Mouse (Mus musculus) liver, adult 2 months (tissue): ENCODE data around the gene Glt6d1. TPM values are rescaled to one million over a fixed set of nuclear protein-coding genes. Genes with fewer than 3 reads are reported as not detected.

Source experiments
- DNase-seq: peaks from one replicate; pipeline ENCODE4 v3.0.0-alpha.2; 2011; ENCODE audit warnings: low read depth, low spot score; ENCODE audit errors: extremely low read depth
- H3K27ac ChIP-seq: fragments of 200-500 bp; replicated peaks from 2 replicates; pipeline ENCODE4 v1.5.1; 2012; ENCODE audit warnings: low read depth, mild to moderate bottlenecking, control low read depth, inconsistent platforms, low read length; ENCODE audit not compliant: insufficient read depth
- H3K27me3 ChIP-seq: fragments of 200-500 bp; 2 replicates; pipeline ENCODE4 v1.6.1; 2012; ENCODE audit warnings: mild to moderate bottlenecking, moderate library complexity, low read length, inconsistent platforms; ENCODE audit not compliant: control insufficient read depth, insufficient read depth
- H3K36me3 ChIP-seq: fragments of 200-500 bp; 2 replicates; pipeline ENCODE4 v1.6.1; 2012; ENCODE audit warnings: low read length, inconsistent platforms; ENCODE audit not compliant: control insufficient read depth, insufficient read depth
- H3K4me1 ChIP-seq: fragments of 200-500 bp; 2 replicates; pipeline ENCODE4 v1.6.1; 2011; ENCODE audit warnings: low read length; ENCODE audit not compliant: control insufficient read depth, insufficient read depth
- H3K4me3 ChIP-seq: fragments of 200-500 bp; 2 replicates; pipeline ENCODE4 v1.5.1; 2011; ENCODE audit warnings: low read depth, mild to moderate bottlenecking, control low read depth, low read length, moderate library complexity; ENCODE audit not compliant: insufficient read depth
- H3K79me2 ChIP-seq: fragments of 200-500 bp; 2 replicates; pipeline ENCODE4 v1.6.1; 2012; ENCODE audit warnings: inconsistent platforms, mild to moderate bottlenecking, low read length, moderate library complexity; ENCODE audit not compliant: control insufficient read depth, insufficient read depth
- H3K9ac ChIP-seq: fragments of 200-500 bp; 2 replicates; pipeline ENCODE4 v1.6.1; 2012; ENCODE audit warnings: low read depth, mild to moderate bottlenecking, control low read depth, inconsistent platforms, low read length
- CTCF ChIP-seq: fragments of 200-500 bp; IDR thresholded peaks from 2 replicates; pipeline ENCODE4 v1.5.1; 2011; ENCODE audit warnings: low read depth, low read length, control low read depth
- POLR2A ChIP-seq: fragments of 200-500 bp; IDR thresholded peaks from 2 replicates; pipeline ENCODE4 v1.6.1; 2011; ENCODE audit warnings: low read length, control low read depth; ENCODE audit not compliant: insufficient read depth; ENCODE audit errors: extremely low read depth
- WGBS: fragments of 180-500 bp; shearing (Covaris S2); methylation state at CpG from one replicate; pipeline ENCODE4 v1.1.7; 2018; 5-methylcytosine and 5-hydroxymethylcytosine counted together
- polyA plus RNA-seq: library from polyadenylated mRNA; depleted of rRNA; stranded (reverse); fragments of >200 nt; gene quantifications from 2 replicates; pipeline ENCODE4 v1.2.3, GENCODE M21; 2012
- total RNA-seq: library from RNA; depleted of rRNA; stranded (reverse); fragments of >200 nt; gene quantifications from 2 replicates; pipeline ENCODE4 v1.2.3, GENCODE M21; 2014

Gene Glt6d1
- total and polyA plus RNA-seq, 2 experiments, result not detected

DNA sequence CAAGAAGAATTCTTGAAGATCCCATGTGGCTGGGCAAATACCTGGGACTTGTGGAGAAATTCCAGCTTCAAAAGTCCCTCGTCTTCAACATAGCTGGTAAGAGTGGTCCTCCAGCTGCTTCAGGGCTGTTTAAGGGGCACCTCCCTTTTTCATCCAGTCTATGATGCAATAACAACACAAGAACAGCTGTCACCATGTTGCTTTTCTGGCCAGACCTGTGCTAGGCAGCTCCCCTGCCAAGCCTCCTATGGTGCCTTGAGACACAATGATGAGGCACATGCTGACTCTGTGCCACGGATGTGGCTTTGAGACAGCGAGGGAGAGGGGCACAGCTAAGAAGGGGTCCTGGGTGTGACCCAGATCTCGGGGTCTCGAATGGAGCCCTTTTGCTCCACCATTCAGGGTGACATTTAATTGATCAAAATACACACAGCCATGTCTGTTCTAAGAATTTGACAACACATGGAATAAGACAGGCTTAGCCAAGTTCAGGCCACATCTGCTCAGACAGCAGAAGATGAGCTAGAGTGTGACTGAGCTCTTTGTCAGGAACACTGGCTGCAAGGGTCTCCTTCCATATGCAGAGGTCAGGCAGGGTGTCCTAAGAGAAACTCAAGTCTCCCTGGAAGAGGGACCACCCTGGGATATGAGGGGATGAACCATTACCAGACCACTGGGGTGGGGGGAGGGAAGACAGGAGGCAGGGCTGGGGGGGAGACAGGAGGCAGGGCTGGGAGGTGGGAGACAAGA lies 29.9 kb downstream of the Glt6d1 start:
- no peak overlapping the region for H3K27ac ChIP-seq
- no peaks in the 10 kb centered on the region for H3K79me2 ChIP-seq
- TF ChIP-seq CTCF (no peak), POLR2A (no peak)
- H3K36me3 ChIP-seq, result no peaks in the 10 kb centered on the region
- no peak for DNase-seq
- no peaks in the 10 kb centered on the region for H3K4me1 ChIP-seq
- H3K27me3 ChIP-seq, result peaks cover 4% of the 10 kb centered on the region; the same call in 1 of the 2 replicates
- H3K9ac ChIP-seq, result no peak overlapping the region
- WGBS, result 79% methylated on average over 5 of the region's 5 CpGs
- no peak overlapping the region for H3K4me3 ChIP-seq

- no peaks in the 10 kb centered on the region for H3K36me3 ChIP-seq
- H3K79me2 ChIP-seq, result no peaks in the 10 kb centered on the region
- TF ChIP-seq CTCF, result no peak
- H3K4me3 ChIP-seq, result no peak within 1 kb of the TSS
- no peaks in the 10 kb centered on the region for H3K4me1 ChIP-seq
- H3K27ac ChIP-seq, result no peak within 1 kb of the TSS
- peaks cover 4% of the 10 kb centered on the region; the same call in 1 of the 2 replicates for H3K27me3 ChIP-seq
- 77% methylated on average over 3 of the region's 3 CpGs for WGBS
- no peak for DNase-seq
- no peak within 1 kb of the TSS for H3K9ac ChIP-seq
Observed at GRCm38 (mm10) chr2:25781957-25782356, 33.7 kb downstream of the Glt6d1 start, which contains the start of gene Gm13539. Gene Gm13539, plus strand, starts transcription at chr2:25782257.

- DNase-seq, result no peak
- no peak overlapping the region for H3K9ac ChIP-seq
- no peaks in the 10 kb centered on the region for H3K79me2 ChIP-seq
- 46% methylated on average over 4 of the region's 4 CpGs for whole genome bisulfite sequencing
- H3K27me3 ChIP-seq, result peaks cover 4% of the 10 kb centered on the region; the same call in 1 of the 2 replicates
- H3K36me3 ChIP-seq, result no peaks in the 10 kb centered on the region
- no peaks in the 10 kb centered on the region for H3K4me1 ChIP-seq
- no peak overlapping the region for H3K4me3 ChIP-seq
- no peak overlapping the region for H3K27ac ChIP-seq
- no peak for TF ChIP-seq POLR2A
Observed at GRCm38 (mm10) chr2:25780921-25781320, 34.7 kb downstream of the Glt6d1 start.

DNA sequence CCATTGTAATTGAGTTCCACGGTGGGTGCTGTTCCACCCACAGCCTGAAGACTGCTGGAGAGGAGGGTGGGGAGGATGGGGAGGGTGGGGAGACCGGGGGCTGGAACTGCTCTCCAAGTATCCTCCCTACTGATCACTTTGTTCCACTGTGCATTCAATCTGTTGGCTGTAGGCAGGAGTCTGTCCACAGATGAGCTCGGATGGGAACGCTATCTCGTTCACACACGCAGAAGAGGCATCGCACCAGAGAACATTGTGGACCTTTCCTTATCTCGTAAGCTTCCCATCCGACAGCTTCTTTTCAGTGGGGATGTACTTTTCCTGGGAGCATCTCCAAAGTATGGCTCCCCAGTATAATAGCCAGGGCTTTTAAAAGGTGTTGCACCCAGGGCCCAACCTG lies 36.6 kb downstream of the Glt6d1 start:
- 80% methylated on average over 9 of the region's 9 CpGs for WGBS
- no peaks in the 10 kb centered on the region for H3K36me3 ChIP-seq
- H3K9ac ChIP-seq, result no peak overlapping the region
- H3K27me3 ChIP-seq, result no peaks in the 10 kb centered on the region
- DNase-seq, result no peak
- no peak overlapping the region for H3K27ac ChIP-seq
- no peak overlapping the region for H3K4me3 ChIP-seq
- no peaks in the 10 kb centered on the region for H3K4me1 ChIP-seq
- H3K79me2 ChIP-seq, result no peaks in the 10 kb centered on the region
- TF ChIP-seq POLR2A (no peak), CTCF (no peak)

DNA sequence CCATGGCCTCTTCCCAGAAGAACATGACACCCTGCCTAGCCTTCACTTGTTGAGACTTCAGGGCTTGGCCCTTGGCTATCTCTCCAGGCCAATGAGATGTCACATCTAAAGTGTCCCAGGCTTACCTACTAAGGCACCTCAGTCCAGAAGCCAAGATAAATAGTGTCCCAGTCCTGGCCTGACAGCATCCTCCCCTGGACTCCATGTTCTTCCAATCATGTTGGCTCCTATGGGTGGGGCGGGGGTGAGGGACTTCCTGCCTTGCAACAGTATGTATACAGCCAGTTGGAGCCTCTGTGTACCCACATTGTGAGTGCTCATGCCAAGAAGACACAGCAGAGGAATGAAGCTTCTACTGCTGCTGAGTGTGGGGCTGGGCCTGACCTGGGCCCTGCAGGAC lies 38.9 kb downstream of the Glt6d1 start, which contains the start of gene Lcn11:
TSS of gene Lcn11 (plus strand) at position 301 of the 400 bp plus-strand sequence.
- H3K4me3 ChIP-seq, result no peak within 1 kb of the TSS
- no peak within 1 kb of the TSS for H3K27ac ChIP-seq
- no peak for TF ChIP-seq CTCF
- no peak for TF ChIP-seq POLR2A
- H3K36me3 ChIP-seq, result no peaks in the 10 kb centered on the region
- H3K27me3 ChIP-seq, result no peaks in the 10 kb centered on the region
- DNase-seq, result no peak
- no peaks in the 10 kb centered on the region for H3K4me1 ChIP-seq
- WGBS, result 91% methylated on average over 1 of the region's 1 CpGs
- H3K9ac ChIP-seq, result no peak within 1 kb of the TSS
- no peaks in the 10 kb centered on the region for H3K79me2 ChIP-seq

DNA sequence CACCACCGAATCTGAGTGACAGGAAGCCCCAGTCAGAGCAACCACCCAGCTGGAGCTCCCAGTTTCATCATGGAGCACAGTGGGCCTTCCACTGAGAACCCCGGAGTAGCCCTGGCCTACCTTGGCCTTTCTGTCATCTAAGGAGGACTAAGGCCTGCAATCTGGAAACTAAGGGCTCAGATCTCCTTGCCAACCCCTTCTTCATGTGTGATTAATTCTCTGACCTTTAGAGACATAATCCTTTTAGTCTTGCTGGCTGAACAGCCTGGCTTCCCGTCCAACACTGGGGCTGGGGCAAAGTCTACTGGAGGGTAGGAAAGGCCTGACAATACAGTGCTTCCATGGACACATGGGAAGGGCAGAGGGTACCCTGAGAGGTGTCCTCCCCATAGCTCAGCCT lies 39.7 kb downstream of the Glt6d1 start:
- H3K27ac ChIP-seq, result no peak overlapping the region
- H3K4me3 ChIP-seq, result no peak overlapping the region
- no peaks in the 10 kb centered on the region for H3K4me1 ChIP-seq
- H3K79me2 ChIP-seq, result no peaks in the 10 kb centered on the region
- no peaks in the 10 kb centered on the region for H3K36me3 ChIP-seq
- no peaks in the 10 kb centered on the region for H3K27me3 ChIP-seq
- no peak overlapping the region for H3K9ac ChIP-seq
- no peak for DNase-seq
- TF ChIP-seq POLR2A (no peak), CTCF (no peak)
- 80% methylated on average over 3 of the region's 3 CpGs for WGBS
